ENCODE assay signal across 8 mouse cellular contexts in genomic region chr11:4123922-4124321, GRCm38 (mm10). TPM values are rescaled to one million over a fixed set of nuclear protein-coding genes. Genes with fewer than 3 reads are reported as not detected.
DNase-seq lines count a peak whose midpoint lies in the region; ATAC-seq and TF ChIP-seq lines count a peak whose summit lies in the region.
"Had no signal": no experiment of that assay in that cellular context is flagged by ENCODE, and none has a peak within 500 bp of the region (broad histone marks: within the 10 kb centered on the region; RNA-seq: fewer than 3 reads in every experiment).

No protein-coding gene starts in this region.

- DNase-seq in layer of hippocampus, adult 2 months (ENCODE audit: low spot score in 2 of 2) = peak in 1 of 2 experiments; percentile 73
- DNase-seq in layer of hippocampus, adult 8-10 months (ENCODE audit: low spot score in 2 of 2) = no peak
- DNase-seq in G1E (ENCODE audit: low spot score) = peak; percentile 37
- DNase-seq in c-Kit-negative CD71-positive TER-119-positive erythroid progenitor cells, embryonic 14.5 days (ENCODE audit: low read depth, low spot score) = peak; percentile 31
- DNase-seq in spleen, postnatal 4 days (ENCODE audit: low spot score in 2 of 2) = peak; percentile 64 to 81
- no peak for DNase-seq in cerebellum, adult 11 months

- no peaks in the 10 kb centered on the region; the same call in 1 of the 2 replicates for H3K9me3 ChIP-seq in G1E (replicated peaks)
- no peaks in the 10 kb centered on the region for H3K9me3 ChIP-seq in liver, embryonic 15.5 days (replicated peaks)

- peak; percentile 91 for TF ChIP-seq CTCF in layer of hippocampus, adult 2 months (conservative IDR thresholded peaks at IDR 0.05)
- TF ChIP-seq CTCF in G1E (IDR thresholded peaks at IDR 0.05; ENCODE audit: low read depth, low read length) = peak; percentile 85

- WGBS in liver, embryonic 15.5 days (ENCODE audit: insufficient replicate concordance) = 36% methylated on average over 5 of the region's 5 CpGs

- 0 out of 2 replicates have a peak overlapping the region, but pooled peaks have one; percentile 31 for H3K4me2 ChIP-seq in liver, embryonic 15.5 days

- H3K4me3 ChIP-seq in layer of hippocampus, adult 2 months = no peak overlapping the region
- H3K4me3 ChIP-seq in G1E (ENCODE audit: low read depth, low read length) = peak overlapping the region; percentile 67; the same call in 1 of the 2 replicates
- no peak overlapping the region for H3K4me3 ChIP-seq in liver, embryonic 15.5 days (replicated peaks)

- peaks cover 6% of the 10 kb centered on the region for H3K36me3 ChIP-seq in G1E (replicated peaks)
- no peaks in the 10 kb centered on the region for H3K36me3 ChIP-seq in liver, embryonic 15.5 days (replicated peaks)

- H3K4me1 ChIP-seq in G1E (ENCODE audit: insufficient read depth, low read depth, low read length) = peaks cover 44% of the 10 kb centered on the region
- H3K4me1 ChIP-seq in liver, embryonic 15.5 days (replicated peaks) = peaks cover 31% of the 10 kb centered on the region

- peak; percentile 41; the same call in 1 of the 2 replicates for ATAC-seq in G1E (ENCODE audit: extremely low read depth, insufficient number of reproducible peaks, low FRiP score, poor library complexity, severe bottlenecking)
- ATAC-seq in liver, embryonic 15.5 days (ENCODE audit: insufficient read depth) = no peak

- H3K27me3 ChIP-seq in G1E (ENCODE audit: insufficient read depth, low read length) = peaks cover 23% of the 10 kb centered on the region
- peaks cover 27% of the 10 kb centered on the region for H3K27me3 ChIP-seq in liver, embryonic 15.5 days

- no peak overlapping the region for H3K27ac ChIP-seq in layer of hippocampus, adult 2 months
- H3K27ac ChIP-seq in liver, embryonic 15.5 days (replicated peaks) = no peak overlapping the region; the same call in 1 of the 2 replicates
- H3K27ac ChIP-seq: macrophage had no signal

- no peak overlapping the region for H3K9ac ChIP-seq in liver, embryonic 15.5 days

RNA-seq across cellular contexts. Expression of gene Sec14l2, which starts 0.7 kb away (rescaled TPM):
- 10 to 100 TPM; 62.8 to 67.6 TPM for total RNA-seq in layer of hippocampus, adult 2 months (2021)
- total RNA-seq in layer of hippocampus, adult 8-10 months (2022) = 10 to 100 TPM; 52.3 to 62.7 (median 57.1) TPM
- total RNA-seq in G1E (2014; fragmentation: Nextera tagmentation) = 13.7 and 13.8 TPM in 2 replicates
- 4.6 and 6.6 TPM in 2 replicates for total RNA-seq in G1E (2017)
- 3.3 and 3.5 TPM in 2 replicates for polyA plus RNA-seq in G1E (2012)
- polyA plus RNA-seq in liver, embryonic 15.5 days (2015; fragmentation: Nextera tagmentation; extraction: Ambion mirVana) = 9.1 and 11.0 TPM in 2 replicates

RNA-seq across cellular contexts. Expression of gene Rnf215, which starts 11.1 kb away (rescaled TPM):
- total RNA-seq in layer of hippocampus, adult 2 months (2021) = 10 to 100 TPM; 33.8 to 35.6 TPM
- total RNA-seq in layer of hippocampus, adult 8-10 months (2022) = 10 to 100 TPM; 32.4 to 36.4 (median 35.0) TPM
- total RNA-seq in G1E (2014; fragmentation: Nextera tagmentation) (2.8 and 4.0 TPM in 2 replicates), G1E (2017) (10.5 and 12.9 TPM in 2 replicates)
- polyA plus RNA-seq in G1E (2012) = 4.5 and 5.1 TPM in 2 replicates
- polyA plus RNA-seq in liver, embryonic 15.5 days (2015; fragmentation: Nextera tagmentation; extraction: Ambion mirVana) = 5.0 and 5.9 TPM in 2 replicates

RNA-seq across cellular contexts. Expression of gene Mtfp1, which starts 28.7 kb away (rescaled TPM):
- 100 to 1,000 TPM; 115 to 119 TPM for total RNA-seq in layer of hippocampus, adult 2 months (2021)
- 100 to 1,000 TPM in 2 of 4 experiments, 10 to 100 TPM in 2; 93.7 to 108 (median 102) TPM for total RNA-seq in layer of hippocampus, adult 8-10 months (2022)
- total RNA-seq in G1E (2014; fragmentation: Nextera tagmentation) = 5.4 and 6.5 TPM in 2 replicates
- 10.5 and 12.7 TPM in 2 replicates for total RNA-seq in G1E (2017)
- 12.3 and 14.2 TPM in 2 replicates for polyA plus RNA-seq in G1E (2012)
- 20.4 and 23.2 TPM in 2 replicates for polyA plus RNA-seq in liver, embryonic 15.5 days (2015; fragmentation: Nextera tagmentation; extraction: Ambion mirVana)

RNA-seq across cellular contexts. Expression of gene Ccdc157, which starts 36.2 kb away (rescaled TPM):
- total RNA-seq in layer of hippocampus, adult 2 months (2021) = 10 to 100 TPM; 12.2 to 12.8 TPM
- total RNA-seq in layer of hippocampus, adult 8-10 months (2022) = 10 to 100 TPM; 13.8 to 18.5 (median 15.4) TPM
- total RNA-seq in G1E (2014; fragmentation: Nextera tagmentation) (1.1 and 4.1 TPM in 2 replicates), G1E (2017) (2.5 and 3.2 TPM in 2 replicates)
- polyA plus RNA-seq in G1E (2012) = 1.1 and 1.3 TPM in 2 replicates
- polyA plus RNA-seq in liver, embryonic 15.5 days (2015; fragmentation: Nextera tagmentation; extraction: Ambion mirVana) = 0.47 and 0.76 TPM in 2 replicates

RNA-seq across cellular contexts. Expression of gene Sf3a1, which starts 36.2 kb away (rescaled TPM):
- total RNA-seq in layer of hippocampus, adult 2 months (2021) = 10 to 100 TPM; 72.3 to 74.1 TPM
- 10 to 100 TPM; 57.6 to 66.7 (median 63.6) TPM for total RNA-seq in layer of hippocampus, adult 8-10 months (2022)
- total RNA-seq in G1E (2014; fragmentation: Nextera tagmentation) (103 and 124 TPM in 2 replicates), G1E (2017) (35.4 and 39.0 TPM in 2 replicates)
- polyA plus RNA-seq in G1E (2012) = 138 and 174 TPM in 2 replicates
- 19.3 and 19.4 TPM in 2 replicates for polyA plus RNA-seq in liver, embryonic 15.5 days (2015; fragmentation: Nextera tagmentation; extraction: Ambion mirVana)

Comparison
In these comparisons a context has a peak if more than half of its experiments do, and no peak if none do; other contexts are left out.
1. DNase-seq: peak in G1E (single experiment), c-Kit-negative CD71-positive TER-119-positive erythroid progenitor cells, embryonic 14.5 days (single experiment) and spleen, postnatal 4 days (2 of 2); none in layer of hippocampus, adult 8-10 months (0 of 2) and cerebellum, adult 11 months (single experiment).
2. RNA of gene Mtfp1, which starts 28.7 kb away (total RNA-seq): 115 to 119 TPM in layer of hippocampus, adult 2 months and 93.7 to 108 TPM in layer of hippocampus, adult 8-10 months; 5.4 to 12.7 TPM in G1E; every median in the first group is over 4 times any median in the second.